Mouse (Mus musculus) thymus, postnatal 14 days (tissue): ENCODE data around the gene Ccn5.

Source experiments
- DNase-seq: peaks from one replicate; pipeline ENCODE4 v3.0.0; 2021

Ccn5 gene

DNA sequence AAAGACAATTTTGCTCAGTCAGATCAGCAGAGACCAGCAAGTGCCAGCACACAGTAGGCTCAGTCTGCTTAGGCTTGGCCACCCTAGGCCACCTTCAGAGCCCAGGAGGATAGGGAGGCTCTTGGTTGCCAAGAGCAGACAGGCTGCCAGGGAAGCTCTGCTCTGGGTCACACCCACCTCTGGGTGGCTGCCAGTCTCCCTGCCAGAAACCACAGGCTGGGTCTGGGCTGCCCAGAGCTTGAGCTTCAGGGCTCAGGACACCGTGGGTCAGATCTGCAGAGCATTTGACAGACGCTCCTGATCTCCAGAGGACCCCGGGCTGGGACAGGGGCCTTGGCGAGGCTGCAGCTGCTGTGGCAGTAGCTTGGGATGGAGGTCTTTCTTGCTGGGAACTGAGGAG is at the start of gene Ccn5:
Ccn5 (plus strand) TSS at position 255 of the 400 bp plus-strand sequence.
- DNase-seq: no peak

DNA sequence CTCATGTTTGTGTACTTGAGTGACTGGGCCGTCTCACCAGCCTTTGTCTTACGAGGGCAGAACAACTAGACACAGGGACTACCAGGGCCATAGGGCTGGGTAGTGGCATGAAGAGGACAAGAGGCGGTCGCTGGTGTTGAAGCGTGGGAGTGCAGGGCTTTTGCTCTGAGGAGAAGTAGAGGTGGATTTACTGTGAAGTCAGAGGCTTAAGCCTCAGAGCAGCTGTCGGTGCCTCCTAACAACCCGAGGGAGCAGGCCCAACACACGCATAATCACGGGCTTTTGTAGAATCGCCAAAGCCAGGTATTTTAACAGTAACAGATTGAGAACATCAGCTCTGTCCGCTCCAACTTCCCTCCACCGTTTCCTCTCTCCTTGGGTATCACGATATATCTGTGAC is 44.0 kb upstream of the Ccn5 start:
- DNase-seq: no peak

DNA sequence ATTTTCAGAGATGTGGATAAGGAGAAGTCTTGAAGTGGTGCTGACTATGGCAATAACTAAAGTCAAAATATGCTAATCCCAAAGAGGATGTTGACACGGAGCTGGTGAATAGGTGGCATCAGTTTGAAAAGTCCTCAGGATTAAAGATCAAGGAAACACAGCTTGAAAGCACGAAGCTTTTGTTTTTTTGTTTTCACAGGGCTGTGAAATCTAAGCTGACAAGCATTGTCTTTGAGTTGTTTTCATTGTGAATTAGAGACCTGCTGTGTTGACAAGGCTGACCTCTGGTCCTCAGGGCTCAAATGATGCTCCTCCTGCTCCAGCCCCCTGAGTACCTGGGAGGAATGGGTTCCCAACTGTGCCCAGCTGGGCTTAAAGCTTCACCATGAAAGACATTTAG is 43.6 kb upstream of the Ccn5 start:
- DNase-seq: no peak

DNA sequence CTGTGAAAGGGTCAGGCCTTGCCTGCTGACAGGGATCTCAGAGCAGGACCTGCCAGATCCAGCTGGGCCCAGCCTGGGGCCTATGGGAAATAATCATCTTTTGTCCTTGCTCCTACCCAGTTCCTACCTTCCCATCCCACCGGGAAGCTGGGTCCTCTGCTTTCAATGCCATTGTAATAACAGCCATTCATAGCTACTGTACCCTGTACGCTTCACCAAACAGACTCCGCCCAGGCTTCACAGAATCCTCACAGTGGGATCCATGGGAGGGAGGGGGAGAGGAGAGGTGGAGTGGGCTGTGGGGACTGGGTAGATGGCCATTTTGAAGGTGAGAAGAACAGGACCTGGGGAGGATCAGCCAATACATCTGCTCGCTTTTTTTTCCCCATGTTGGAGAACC is 41.8 kb upstream of the Ccn5 start:
- no peak for DNase-seq

DNA sequence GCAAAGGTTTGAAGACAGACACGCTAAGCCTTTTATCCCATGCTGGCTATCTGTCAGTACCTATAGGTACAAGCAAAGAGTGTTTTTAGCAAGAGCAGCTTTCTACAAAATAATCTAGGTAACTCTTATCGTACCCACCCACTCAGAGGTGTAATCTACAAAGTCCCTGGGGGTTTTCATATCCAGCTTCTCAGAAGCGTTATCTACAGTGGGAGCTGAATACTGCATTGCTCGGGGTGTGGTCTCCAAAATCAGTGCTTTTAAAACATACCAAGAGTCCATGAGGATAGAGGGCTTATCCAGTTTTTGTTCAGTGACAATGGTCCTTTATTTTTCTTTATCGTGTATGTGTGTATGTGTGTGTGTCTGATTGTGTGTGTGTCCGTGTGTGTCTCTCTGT is 37.3 kb upstream of the Ccn5 start:
- DNase-seq: no peak

DNA sequence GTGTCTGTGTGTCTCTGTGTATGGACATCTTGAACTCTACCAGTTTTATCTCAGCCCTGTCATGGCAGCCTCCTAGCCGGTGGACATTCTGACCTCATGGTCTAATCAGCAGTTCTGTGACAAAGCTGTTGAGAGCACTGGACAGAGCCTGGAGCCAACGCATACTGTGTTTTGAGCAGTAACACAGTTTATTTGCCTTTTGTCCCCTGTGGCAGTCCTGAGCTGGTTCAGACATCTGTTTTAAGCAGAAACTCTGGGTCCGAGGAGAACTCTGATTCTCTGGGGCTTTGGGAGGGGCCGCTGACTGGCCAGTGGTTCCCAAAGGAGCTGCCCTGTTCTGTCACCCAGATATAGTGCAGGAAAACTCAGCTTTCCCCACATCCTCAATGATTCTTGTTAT is 36.8 kb upstream of the Ccn5 start:
- DNase-seq: no peak

DNA sequence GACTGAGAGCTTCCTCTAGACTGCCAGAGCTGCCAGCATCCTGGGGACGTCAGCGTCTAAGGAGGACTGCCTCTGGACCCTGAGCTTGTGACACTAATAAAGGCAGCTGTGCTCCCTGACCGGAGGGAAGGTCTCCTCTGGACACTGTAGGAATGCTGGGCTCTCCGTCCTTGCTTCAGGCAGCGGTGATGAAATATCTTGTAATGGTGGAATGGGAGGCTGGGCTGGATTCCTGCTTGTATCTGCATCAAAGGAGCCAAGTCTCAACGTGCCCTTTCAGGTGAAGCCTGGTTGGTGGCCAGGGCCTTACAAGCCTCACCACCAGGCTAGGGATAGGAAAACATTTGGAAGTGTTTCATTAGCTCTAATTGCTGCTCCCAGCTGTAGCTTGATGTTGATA is 33.6 kb upstream of the Ccn5 start:
- DNase-seq: no peak

DNA sequence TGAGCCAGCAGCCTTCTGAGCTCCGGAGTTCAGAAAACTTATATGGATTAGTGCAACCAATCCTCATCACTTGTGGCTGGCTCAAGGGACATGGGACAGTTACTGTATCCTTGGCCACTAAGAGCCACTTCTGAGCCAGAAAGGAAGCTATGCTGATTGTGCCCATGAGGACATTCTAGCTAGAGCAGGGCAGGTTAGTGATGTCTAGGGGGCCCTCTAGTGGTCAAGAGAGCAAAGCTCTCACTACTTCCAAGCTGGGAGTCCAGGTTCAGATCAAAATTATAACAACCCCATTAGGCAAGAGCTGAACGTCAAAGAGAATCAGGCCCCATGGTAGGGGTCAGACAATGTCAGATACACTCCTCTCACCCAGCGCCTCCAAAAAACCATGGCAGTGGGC is 33.0 kb upstream of the Ccn5 start:
- peak; percentile 63 for DNase-seq

DNA sequence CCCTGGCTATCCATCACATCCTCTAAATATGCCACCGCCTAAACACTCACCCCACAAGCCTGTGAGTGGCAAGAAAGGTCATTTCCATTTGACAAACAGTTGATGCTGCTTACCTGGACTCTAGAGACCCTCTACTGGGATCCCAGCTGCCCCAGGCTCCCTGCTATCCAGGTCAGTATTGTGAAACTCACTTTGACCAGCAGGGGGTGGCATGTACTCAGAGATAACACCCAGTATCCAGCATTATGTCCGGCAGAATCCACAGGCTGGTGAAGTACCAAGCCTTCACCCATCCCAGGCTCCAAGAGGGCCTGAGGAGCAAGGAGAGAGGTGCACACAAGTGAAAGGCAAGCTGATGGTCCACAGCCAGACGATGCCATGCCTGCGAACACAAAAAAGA is 32.2 kb upstream of the Ccn5 start:
- DNase-seq: peak; percentile 65

DNA sequence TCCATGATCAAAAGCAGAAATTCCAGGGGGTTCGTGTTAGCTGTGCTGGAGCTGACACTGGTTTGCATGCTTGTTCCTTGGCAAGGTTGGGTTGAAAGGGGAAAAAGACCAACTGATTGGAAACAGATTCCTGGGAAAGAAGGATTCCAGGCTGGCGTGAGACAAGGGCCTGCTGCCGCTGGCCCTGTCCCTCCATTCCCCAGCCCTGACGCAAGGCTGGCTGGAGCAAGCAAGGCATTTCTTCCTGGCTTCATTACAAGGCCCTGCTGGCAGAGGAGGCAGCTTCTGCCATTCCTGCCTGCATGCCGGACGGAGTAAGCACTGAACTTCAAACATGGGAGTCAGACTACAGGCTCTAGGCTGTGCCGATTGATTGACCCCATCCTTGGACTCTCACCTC is 22.2 kb upstream of the Ccn5 start:
- no peak for DNase-seq

DNA sequence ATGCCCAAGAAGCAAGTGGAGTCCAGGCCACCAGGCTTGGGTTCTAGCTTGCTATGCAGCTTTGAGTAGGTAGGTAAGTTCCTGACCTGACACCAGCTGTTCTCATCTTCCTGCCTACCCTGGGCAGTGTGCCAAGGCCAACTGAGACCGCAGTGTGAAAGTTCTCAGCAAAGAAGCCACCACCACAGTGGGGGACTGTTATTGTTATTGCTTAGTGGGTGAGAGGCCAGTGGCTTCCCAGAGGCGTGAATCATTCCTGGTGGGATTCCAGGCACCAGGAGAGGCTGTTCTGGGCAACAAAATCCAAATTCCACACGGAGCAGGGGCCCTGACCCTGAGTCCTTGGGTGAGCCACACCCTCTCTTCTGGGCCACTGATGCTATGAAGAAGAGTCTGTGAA is 19.8 kb upstream of the Ccn5 start:
- DNase-seq: peak; percentile 34

DNA sequence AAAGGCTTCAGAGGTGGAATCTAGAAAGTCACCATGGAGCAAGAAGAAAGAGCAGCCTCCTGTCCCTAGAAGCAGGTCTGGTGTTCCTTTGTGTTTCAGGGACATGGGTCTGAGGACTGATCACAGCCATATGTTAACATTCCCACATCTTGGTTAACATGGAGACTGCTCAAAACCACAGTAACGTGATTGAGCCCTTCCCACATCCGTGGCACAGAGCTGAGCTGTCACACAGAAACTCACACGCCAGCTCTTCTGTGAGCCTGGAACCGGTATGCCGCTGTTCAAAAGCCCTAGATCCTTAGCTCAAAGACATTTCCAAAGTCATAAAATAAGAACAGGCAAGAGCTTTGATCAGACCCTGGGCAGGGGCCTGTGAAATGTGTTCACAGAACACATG is 19.3 kb upstream of the Ccn5 start:
- DNase-seq: no peak

DNA sequence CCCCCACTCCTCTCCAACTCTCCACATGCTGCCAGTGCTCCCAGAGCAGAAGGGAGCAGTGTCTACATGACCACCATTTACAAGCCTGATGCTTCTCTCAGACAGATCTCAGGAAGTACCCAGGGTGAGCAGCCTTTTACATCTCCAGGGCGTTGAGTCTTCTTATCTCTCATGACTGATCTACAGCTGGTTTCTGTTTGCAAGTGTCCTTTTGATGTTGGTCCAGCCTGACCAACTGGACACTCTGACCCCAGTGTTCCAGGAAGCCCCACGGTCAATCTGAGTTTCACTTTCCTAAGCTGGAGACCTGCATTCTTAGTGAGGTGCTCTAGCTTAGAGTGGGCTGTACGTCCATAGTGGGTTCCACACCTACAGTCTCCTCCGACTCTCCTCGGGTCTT is 16.8 kb upstream of the Ccn5 start:
- no peak for DNase-seq

DNA sequence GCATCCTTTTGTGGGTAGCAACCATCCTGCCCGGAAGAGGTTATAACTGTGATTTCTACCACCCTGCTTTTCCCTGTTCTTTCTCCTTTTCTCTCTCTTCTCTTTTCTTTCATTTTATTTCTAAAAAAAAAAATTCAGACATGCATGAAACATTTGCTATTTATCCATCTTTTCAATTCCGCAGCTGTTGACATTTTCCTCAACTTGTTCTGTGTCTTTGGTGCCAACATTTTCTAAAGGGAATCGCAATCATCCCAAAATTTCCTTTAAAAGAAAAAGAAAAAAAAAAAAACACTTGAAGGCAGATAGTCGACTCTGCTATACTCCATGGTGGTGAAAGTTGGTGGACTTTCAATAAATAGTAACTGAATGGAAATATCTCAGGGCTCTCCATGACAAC is 11.5 kb upstream of the Ccn5 start:
- no peak for DNase-seq

DNA sequence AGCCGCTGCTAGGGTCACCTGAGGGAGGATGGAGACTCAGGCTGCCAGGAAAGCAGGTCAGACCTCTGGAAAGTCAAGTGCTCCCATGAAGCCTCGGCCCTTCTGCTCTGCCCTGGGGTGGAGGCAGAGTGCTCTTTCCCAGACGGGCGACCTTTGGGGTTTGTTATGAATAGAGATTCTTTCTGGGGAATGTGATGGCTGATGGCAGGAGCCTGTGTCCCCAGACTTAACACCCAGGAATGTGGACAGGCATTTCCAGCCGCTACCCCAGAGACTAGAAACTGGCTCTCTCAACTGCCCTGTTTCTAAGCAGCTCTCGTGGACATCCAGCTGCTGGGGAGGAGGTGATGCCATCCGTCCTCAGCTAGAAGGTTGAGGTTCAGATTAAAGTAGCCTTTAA is 11.0 kb upstream of the Ccn5 start:
- DNase-seq: no peak

DNA sequence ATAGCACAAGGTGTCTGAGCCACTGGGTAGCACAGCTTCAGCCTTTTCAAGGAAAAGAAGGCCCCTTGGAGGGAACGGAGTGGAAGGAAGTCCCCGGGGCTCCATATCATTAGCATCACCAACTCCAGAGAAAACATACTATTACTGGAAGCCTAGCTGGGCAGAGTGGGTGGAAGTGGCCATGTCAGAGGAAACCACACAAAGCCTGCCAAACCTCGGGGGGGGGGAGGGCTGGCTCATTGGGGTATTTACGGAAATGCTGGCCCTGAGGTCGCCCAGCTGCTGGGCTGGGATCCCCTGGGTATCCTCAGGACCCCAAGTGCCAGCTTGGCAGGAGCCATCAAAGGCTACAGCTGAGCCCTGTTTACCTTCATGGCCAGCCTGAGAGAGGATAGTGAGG is 7.6 kb upstream of the Ccn5 start:
- DNase-seq: no peak

DNA sequence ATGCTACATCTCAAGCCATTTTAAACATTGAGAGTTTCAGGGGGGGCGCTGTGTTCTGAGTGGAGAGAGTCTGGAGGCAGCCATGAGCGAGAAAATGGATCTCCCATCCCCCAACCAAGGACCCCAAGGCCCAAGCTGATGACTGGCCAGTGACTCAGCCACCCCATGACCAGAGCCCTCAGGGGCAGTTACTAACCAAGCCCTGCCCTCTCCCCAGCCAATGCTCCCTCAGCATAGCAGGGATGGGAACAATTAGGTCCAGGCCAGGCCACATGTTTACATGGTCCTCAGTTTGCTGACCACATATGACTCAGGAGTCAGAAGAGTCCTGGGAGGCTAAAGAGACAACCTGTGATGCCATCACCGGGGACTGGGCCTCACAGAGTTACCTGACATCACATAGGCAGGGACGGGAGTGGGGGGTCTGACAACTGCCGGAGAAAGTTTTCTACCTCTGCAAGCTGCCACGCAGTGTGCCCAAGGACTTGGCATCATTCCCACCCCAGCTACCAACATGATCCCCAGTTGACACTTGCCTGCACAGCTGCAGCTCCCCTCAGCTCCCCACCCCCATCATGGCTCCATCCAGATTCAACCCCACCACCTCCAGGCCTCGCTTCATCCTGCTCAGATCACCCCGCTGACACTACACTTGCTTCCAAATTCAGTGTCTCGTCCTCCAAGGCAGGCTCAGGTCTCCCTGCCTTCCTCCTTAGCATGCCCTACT is 5.8 kb upstream of the Ccn5 start:
- no peak for DNase-seq

DNA sequence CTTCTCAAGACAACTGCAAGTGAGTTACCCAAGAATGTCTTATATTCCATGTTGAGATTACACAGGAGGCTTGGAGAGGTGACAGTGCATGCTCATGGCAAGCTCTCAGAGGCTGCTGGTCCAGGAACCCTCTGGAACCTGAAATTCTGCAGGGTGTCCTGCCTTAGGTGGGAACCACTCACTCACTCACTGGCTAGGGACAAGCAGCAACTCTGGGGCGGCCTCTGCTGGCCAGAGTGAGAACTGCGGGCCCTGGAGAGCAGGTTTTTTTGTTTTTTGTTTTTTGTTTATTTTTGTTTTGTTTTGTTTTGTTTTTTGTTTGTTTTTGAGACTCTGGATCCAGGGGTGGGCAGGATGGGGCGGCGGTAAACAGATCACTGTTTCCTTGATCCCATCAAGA is 2.6 kb downstream of the Ccn5 start:
- peak; percentile 54 for DNase-seq

DNA sequence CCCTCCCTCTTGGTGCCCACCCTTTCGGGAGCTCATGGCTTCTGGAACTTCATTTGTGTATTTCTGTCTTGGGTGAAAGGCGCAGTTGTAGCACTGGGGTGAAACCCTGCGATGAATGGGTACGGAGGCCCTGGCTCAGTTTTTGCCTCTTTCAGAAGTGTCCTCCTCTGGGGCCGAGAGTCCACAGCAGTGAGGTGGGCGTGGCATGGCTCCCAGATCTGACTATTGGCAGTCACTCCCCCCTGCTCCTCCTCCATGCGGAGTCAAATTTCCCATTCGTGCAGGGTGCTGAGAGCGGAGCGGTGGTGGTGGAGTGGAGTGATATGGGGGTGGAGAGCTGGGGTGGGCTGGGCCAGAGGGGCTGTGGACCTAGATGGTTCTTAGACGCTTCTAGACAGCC is 3.1 kb downstream of the Ccn5 start:
- DNase-seq: no peak

DNA sequence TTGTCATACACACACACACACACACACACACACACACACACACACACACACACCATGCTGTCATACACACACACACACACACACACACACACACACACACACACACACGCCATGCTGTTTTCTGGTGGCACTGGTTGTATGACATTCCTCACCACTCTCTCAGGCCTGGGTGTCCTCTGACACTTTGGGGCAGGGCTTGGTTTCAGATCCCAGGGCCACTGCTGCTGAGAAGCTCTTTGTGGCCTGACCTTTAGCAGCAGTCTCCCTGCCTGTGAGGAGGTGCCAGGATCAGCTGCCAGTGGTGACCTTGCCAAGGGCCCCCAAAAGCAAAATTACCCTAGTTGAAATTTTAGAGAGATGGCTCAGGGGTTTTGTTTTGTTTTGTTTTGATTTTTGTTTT is 5.2 kb downstream of the Ccn5 start:
- DNase-seq: no peak

DNA sequence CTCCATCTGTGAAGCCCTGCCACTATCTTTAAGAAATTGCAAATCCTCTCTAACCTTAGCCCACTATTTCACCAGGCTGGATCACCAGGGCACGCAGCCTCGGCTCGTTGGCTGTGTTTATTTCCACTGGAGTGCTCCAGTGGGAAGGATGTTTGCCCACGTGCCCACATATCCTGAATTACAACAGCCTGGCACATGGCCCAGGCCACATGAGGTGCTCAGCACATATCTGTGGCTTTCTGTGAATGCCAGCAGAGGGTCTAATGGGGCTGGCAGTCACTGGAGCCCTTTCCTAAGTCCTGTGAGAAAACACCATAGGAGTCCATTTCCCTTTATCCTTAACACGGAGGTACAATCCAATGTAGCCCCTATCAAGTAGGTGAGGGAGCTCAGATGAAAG is 5.8 kb downstream of the Ccn5 start:
- no peak for DNase-seq

DNA sequence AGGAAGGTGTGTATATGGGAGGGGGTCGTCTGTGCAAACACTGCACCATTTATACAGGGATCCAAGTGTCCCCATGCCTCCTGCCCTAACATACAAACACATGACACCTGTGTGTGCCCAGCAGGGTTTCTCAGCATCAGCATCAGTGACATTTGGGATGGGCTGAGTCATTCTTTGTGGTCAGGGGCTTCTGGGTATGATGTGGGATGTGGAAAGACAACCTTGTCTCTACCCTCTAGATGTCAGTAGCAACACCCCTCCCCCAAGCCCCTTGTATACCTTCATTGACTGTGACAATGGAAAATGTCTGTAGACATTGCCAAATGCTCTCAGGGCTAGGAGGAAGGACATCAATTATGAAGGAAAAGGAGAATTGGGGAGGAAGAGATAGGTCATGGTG is 10.5 kb downstream of the Ccn5 start:
- DNase-seq: no peak

DNA sequence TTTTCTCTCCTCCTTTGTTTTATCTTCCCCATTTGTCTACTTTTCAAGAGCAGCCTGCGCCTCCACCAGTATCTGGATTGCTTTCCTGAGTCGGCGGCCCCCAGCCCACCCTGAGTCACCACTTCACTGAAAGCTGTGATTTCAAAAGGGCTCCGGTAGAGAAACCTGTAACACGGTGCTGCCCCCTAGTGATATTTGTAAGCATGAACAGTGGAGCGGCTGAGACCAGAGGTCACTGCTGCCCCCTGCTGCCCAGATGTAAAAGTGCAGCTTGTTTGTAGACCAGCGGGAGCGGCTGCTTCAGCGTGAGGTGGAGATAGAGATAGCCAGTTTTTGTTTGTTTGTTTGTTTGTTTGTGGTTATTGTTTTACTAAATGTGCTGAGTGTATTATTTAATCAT is 17.4 kb downstream of the Ccn5 start:
- DNase-seq: peak; percentile 83

DNA sequence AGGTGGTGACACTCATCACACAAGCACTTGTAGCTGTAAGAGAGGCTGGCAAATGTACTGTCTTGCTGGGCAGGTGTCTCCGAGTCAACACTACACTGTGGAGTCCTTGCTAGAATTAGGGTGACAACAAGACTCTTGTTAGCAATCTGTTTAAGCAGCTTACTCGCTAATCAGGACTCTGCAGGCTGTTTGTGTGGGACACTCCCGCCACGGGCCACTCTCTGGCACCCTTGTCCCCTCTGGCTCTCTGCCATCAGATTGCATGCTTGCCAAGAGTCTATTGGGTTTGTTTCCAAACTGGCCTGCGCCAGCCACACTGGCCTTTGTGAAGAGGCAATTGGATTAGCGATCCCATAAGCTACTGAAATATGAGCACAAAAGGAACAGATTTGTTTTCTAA is 18.9 kb downstream of the Ccn5 start:
- no peak for DNase-seq

DNA sequence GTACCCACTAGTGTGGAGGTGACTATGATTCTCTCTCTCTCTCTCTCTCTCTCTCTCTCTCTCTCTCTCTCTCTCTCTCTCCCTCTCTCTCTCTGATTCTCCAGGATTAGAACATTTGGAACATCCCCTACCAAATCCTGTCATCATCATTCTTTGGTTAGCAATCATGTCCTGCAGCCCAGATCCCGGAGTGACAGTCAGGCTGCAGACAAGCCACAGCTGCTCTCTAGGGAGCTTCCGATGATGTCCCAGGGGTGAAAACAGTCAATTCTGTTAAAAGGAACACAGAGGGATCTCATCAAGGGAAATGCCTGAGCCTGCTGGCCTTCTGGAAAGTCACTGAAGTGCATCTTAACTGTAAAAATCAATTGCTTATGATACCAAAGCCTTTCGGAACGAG is 21.4 kb downstream of the Ccn5 start:
- no peak for DNase-seq

DNA sequence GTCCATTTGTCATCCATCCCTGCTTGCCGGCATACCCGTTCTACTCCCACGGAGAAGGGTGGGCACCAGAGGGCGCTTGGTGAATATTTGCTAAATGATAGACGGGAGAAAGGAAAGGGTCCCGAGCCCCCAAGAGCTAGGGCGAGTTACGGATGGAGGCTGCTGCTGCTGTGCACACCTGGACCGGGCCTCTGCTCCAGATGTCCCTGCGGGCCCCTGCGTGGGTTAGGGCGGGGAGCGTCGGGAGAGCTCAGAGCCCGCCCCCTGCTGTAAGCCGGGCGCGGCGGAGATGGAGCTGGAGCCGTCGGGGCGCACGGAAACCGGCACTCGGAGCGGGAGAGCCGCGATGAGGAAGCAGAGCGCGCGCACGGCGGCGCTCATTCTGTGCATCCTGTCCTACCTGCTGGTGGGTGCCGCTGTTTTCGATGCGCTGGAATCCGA is 32.8 kb downstream of the Ccn5 start, which contains the start of gene Kcnk15:
Kcnk15 (plus strand) TSS at position 191 of the 441 bp plus-strand sequence.
- peak; percentile 48 for DNase-seq
